Mouse (Mus musculus): ENCODE data around the gene Tmem106a.
"Not testable (repeated sequence)": the region's sequence is repeated elsewhere in the genome, so short reads cannot be mapped to it uniquely, and the experiment has no call there.

Tmem106a gene

GRCm38 (mm10) chr11:101582054-101583035 lies at the start of gene Tmem106a:
Gene Tmem106a (plus strand): TSS chr11:101582242.
- DNase-seq: no peak

- DNase-seq: no peak
Observed at GRCm38 (mm10) chr11:101543533-101543932, 38.5 kb upstream of the Tmem106a start.

- DNase-seq: no peak
Observed at GRCm38 (mm10) chr11:101544132-101544531, 37.9 kb upstream of the Tmem106a start.

- DNase-seq: no peak
Observed at GRCm38 (mm10) chr11:101548526-101548925, 33.5 kb upstream of the Tmem106a start.

- DNase-seq: peak; percentile 89
Observed at GRCm38 (mm10) chr11:101551751-101552475, 30.1 kb upstream of the Tmem106a start, which contains the start of the genes Brca1 and Nbr1. Gene Brca1 (minus strand): TSS chr11:101551955. Gene Nbr1 (plus strand): TSS chr11:101552149.

- DNase-seq: peak; percentile 100
Observed at GRCm38 (mm10) chr11:101552476-101553300, 29.4 kb upstream of the Tmem106a start.

GRCm38 (mm10) chr11:101553354-101553930 lies 28.6 kb upstream of the Tmem106a start:
- DNase-seq: no peak

GRCm38 (mm10) chr11:101556541-101556940 lies 25.5 kb upstream of the Tmem106a start:
- no peak for DNase-seq

GRCm38 (mm10) chr11:101556954-101557353 lies 25.1 kb upstream of the Tmem106a start:
- DNase-seq: no peak

- DNase-seq: peak; percentile 37
Observed at GRCm38 (mm10) chr11:101562391-101562790, 19.7 kb upstream of the Tmem106a start.

GRCm38 (mm10) chr11:101568421-101568820 lies 13.6 kb upstream of the Tmem106a start:
- no peak for DNase-seq

- DNase-seq: no peak
Observed at GRCm38 (mm10) chr11:101576116-101576515, 5.9 kb upstream of the Tmem106a start.

- no peak for DNase-seq
Observed at GRCm38 (mm10) chr11:101581081-101581764, 819 bp upstream of the Tmem106a start.

- DNase-seq: no peak
Observed at GRCm38 (mm10) chr11:101583205-101583604, 1.2 kb downstream of the Tmem106a start.

GRCm38 (mm10) chr11:101585031-101585430 lies 3.0 kb downstream of the Tmem106a start:
- DNase-seq: not testable (repeated sequence)

GRCm38 (mm10) chr11:101585805-101586204 lies 3.8 kb downstream of the Tmem106a start:
- DNase-seq: no peak

- DNase-seq: peak; percentile 68
Observed at GRCm38 (mm10) chr11:101587676-101588075, 5.6 kb downstream of the Tmem106a start.

- DNase-seq: no peak
Observed at GRCm38 (mm10) chr11:101588868-101589267, 6.8 kb downstream of the Tmem106a start.

- peak; percentile 26 for DNase-seq
Observed at GRCm38 (mm10) chr11:101589444-101589843, 7.4 kb downstream of the Tmem106a start.

GRCm38 (mm10) chr11:101589989-101590624 lies 8.1 kb downstream of the Tmem106a start:
- no peak for DNase-seq

GRCm38 (mm10) chr11:101599156-101599555 lies 17.1 kb downstream of the Tmem106a start, which contains the start of gene Gm11634:
Gene Gm11634 (minus strand): TSS chr11:101599256.
- no peak for DNase-seq
